In genomic region chr2:71371790-71372189, GRCm38 (mm10) we compare ENCODE assay signal across 15 mouse cellular contexts. TPM values are rescaled to one million over a fixed set of nuclear protein-coding genes. Genes with fewer than 3 reads are reported as not detected.
DNase-seq lines count a peak whose midpoint lies in the region; ATAC-seq and TF ChIP-seq lines count a peak whose summit lies in the region.
"Had no signal": no experiment of that assay in that cellular context is flagged by ENCODE, and none has a peak within 500 bp of the region (broad histone marks: within the 10 kb centered on the region; RNA-seq: fewer than 3 reads in every experiment).

No protein-coding gene starts in this region.

- no peak overlapping the region for H3K4me3 ChIP-seq in embryonic facial prominence, embryonic 14.5 days (ENCODE audit: low read depth, low read length)
- no peak overlapping the region for H3K4me3 ChIP-seq in embryonic facial prominence, embryonic 10.5 days
- H3K4me3 ChIP-seq in thymus, adult 2 months (ENCODE audit: control insufficient read depth, insufficient read depth, low read length), result no peak overlapping the region
- H3K4me3 ChIP-seq: hindbrain, embryonic 15.5 days; limb, embryonic 13.5 days; neural tube, embryonic 13.5 days had no signal

- TF ChIP-seq POLR2A in thymus, adult 2 months (IDR thresholded peaks at IDR 0.05; ENCODE audit: control insufficient read depth, extremely low read depth, insufficient read depth, low read length, poor library complexity), result no peak

- DNase-seq in embryonic facial prominence, embryonic 14.5 days (ENCODE audit: low spot score), result peak; percentile 76
- DNase-seq in embryonic facial prominence, embryonic 10.5 days (ENCODE audit: low spot score), result no peak
- peak; percentile 76 for DNase-seq in right cerebral cortex, adult 18-20 months
- DNase-seq in right cerebral cortex, postnatal 4 days, result no peak
- peak; percentile 65 to 73 for DNase-seq in left cerebral cortex, adult 9 months (ENCODE audit: low spot score in 2 of 2)
- no peak for DNase-seq in heart, adult 18-20 months
- no peak for DNase-seq in thymus, adult 2 months
- DNase-seq: cerebellum, adult 2 months; kidney, adult 11 months; kidney, postnatal 4 days; retina, postnatal 1 day had no signal

- no peak for TF ChIP-seq CTCF in thymus, adult 2 months (IDR thresholded peaks at IDR 0.05; ENCODE audit: borderline replicate concordance, control insufficient read depth, extremely low read depth, insufficient read depth, low read length, poor library complexity)

- ATAC-seq in embryonic facial prominence, embryonic 14.5 days (ENCODE audit: low read depth), result peak; percentile 42; the same call in 1 of the 2 replicates
- ATAC-seq in megakaryocyte progenitor cell, adult 5-6 weeks (replicated peaks; ENCODE audit: poor library complexity), result no peak

- no peak overlapping the region for H3K4me2 ChIP-seq in embryonic facial prominence, embryonic 14.5 days (ENCODE audit: low read depth, low read length)
- H3K4me2 ChIP-seq: hindbrain, embryonic 15.5 days; limb, embryonic 13.5 days; neural tube, embryonic 13.5 days had no signal

- H3K9me3 ChIP-seq in embryonic facial prominence, embryonic 14.5 days (ENCODE audit: control insufficient read depth, low read length), result no peaks in the 10 kb centered on the region
- H3K9me3 ChIP-seq in embryonic facial prominence, embryonic 10.5 days, result no peaks in the 10 kb centered on the region
- H3K9me3 ChIP-seq: hindbrain, embryonic 15.5 days; limb, embryonic 13.5 days; neural tube, embryonic 13.5 days had no signal

- H3K36me3 ChIP-seq in embryonic facial prominence, embryonic 14.5 days (ENCODE audit: control insufficient read depth, insufficient read depth, low read length), result no peaks in the 10 kb centered on the region
- H3K36me3 ChIP-seq in embryonic facial prominence, embryonic 10.5 days (replicated peaks), result no peaks in the 10 kb centered on the region
- H3K36me3 ChIP-seq in thymus, adult 2 months (ENCODE audit: control insufficient read depth, insufficient read depth, low read length), result no peaks in the 10 kb centered on the region
- H3K36me3 ChIP-seq: hindbrain, embryonic 15.5 days; limb, embryonic 13.5 days; neural tube, embryonic 13.5 days had no signal

- H3K4me1 ChIP-seq in embryonic facial prominence, embryonic 14.5 days (ENCODE audit: control insufficient read depth, insufficient read depth, low read length), result peaks cover 5% of the 10 kb centered on the region
- peaks cover 28% of the 10 kb centered on the region for H3K4me1 ChIP-seq in embryonic facial prominence, embryonic 10.5 days
- H3K4me1 ChIP-seq in thymus, adult 2 months (replicated peaks; ENCODE audit: control insufficient read depth, insufficient read depth, low read length), result 0 out of 2 replicates have a peak, but pooled peaks cover 2% of the 10 kb centered on the region

- 51% methylated on average over 5 of the region's 5 CpGs for WGBS in embryonic facial prominence, embryonic 14.5 days
- 89% methylated on average over 5 of the region's 5 CpGs for WGBS in embryonic facial prominence, embryonic 10.5 days
- 91% methylated on average over 5 of the region's 5 CpGs for WGBS in thymus, adult 2 months

- H3K27ac ChIP-seq in embryonic facial prominence, embryonic 14.5 days (replicated peaks; ENCODE audit: low read depth, low read length), result no peak overlapping the region
- H3K27ac ChIP-seq in embryonic facial prominence, embryonic 10.5 days (replicated peaks), result no peak overlapping the region
- no peak overlapping the region for H3K27ac ChIP-seq in thymus, adult 2 months (ENCODE audit: control insufficient read depth, insufficient read depth, low read length)
- H3K27ac ChIP-seq: hindbrain, embryonic 15.5 days; limb, embryonic 13.5 days; neural tube, embryonic 13.5 days had no signal

- no peaks in the 10 kb centered on the region for H3K27me3 ChIP-seq in embryonic facial prominence, embryonic 14.5 days (replicated peaks; ENCODE audit: control insufficient read depth, insufficient read depth, low read length)
- H3K27me3 ChIP-seq in embryonic facial prominence, embryonic 10.5 days (replicated peaks; ENCODE audit: low read depth, poor library complexity, severe bottlenecking), result no peaks in the 10 kb centered on the region
- no peaks in the 10 kb centered on the region for H3K27me3 ChIP-seq in thymus, adult 2 months (ENCODE audit: control insufficient read depth, insufficient read depth, low read length)
- H3K27me3 ChIP-seq: hindbrain, embryonic 15.5 days; limb, embryonic 13.5 days; neural tube, embryonic 13.5 days had no signal

- no peak overlapping the region for H3K9ac ChIP-seq in embryonic facial prominence, embryonic 14.5 days (ENCODE audit: low read depth, low read length)
- H3K9ac ChIP-seq: hindbrain, embryonic 15.5 days; limb, embryonic 13.5 days; neural tube, embryonic 13.5 days had no signal

RNA-seq across cellular contexts. Expression of gene Slc25a12, which starts 4.2 kb away (rescaled TPM):
- polyA plus RNA-seq in embryonic facial prominence, embryonic 14.5 days (2014; fragmentation: Nextera tagmentation; extraction: Ambion mirVana), result 38.0 and 44.6 TPM in 2 replicates
- 33.4 and 38.4 TPM in 2 replicates for polyA plus RNA-seq in embryonic facial prominence, embryonic 10.5 days (2016; fragmentation: Nextera tagmentation; extraction: Ambion mirVana)
- 51.5 and 73.0 TPM in 2 replicates for total RNA-seq in megakaryocyte progenitor cell, adult 5-6 weeks (2015)
- total RNA-seq in megakaryocyte progenitor cell, adult 5-6 weeks (2017), result 78.3 and 79.2 TPM in 2 replicates
- 100 to 1,000 TPM; 253 to 258 TPM for total RNA-seq in heart, adult 18-20 months (2021)
- polyA plus RNA-seq in thymus, adult 2 months (2012; rRNA removed), result 52.2 and 52.9 TPM in 2 replicates

RNA-seq across cellular contexts. Expression of gene Hat1, which starts 17.0 kb away (rescaled TPM):
- 96.6 and 103 TPM in 2 replicates for polyA plus RNA-seq in embryonic facial prominence, embryonic 14.5 days (2014; fragmentation: Nextera tagmentation; extraction: Ambion mirVana)
- polyA plus RNA-seq in embryonic facial prominence, embryonic 10.5 days (2016; fragmentation: Nextera tagmentation; extraction: Ambion mirVana), result 197 and 204 TPM in 2 replicates
- total RNA-seq in megakaryocyte progenitor cell, adult 5-6 weeks (2015), result 178 and 189 TPM in 2 replicates
- 192 and 193 TPM in 2 replicates for total RNA-seq in megakaryocyte progenitor cell, adult 5-6 weeks (2017)
- 10 to 100 TPM; 30.9 to 31.3 TPM for total RNA-seq in heart, adult 18-20 months (2021)
- 12.3 and 12.9 TPM in 2 replicates for polyA plus RNA-seq in thymus, adult 2 months (2012; rRNA removed)

Comparison
In these comparisons a context has a peak if more than half of its experiments do, and no peak if none do; other contexts are left out.
1. DNase-seq: peak in embryonic facial prominence, embryonic 14.5 days (single experiment), right cerebral cortex, adult 18-20 months (single experiment) and left cerebral cortex, adult 9 months (2 of 2); none in embryonic facial prominence, embryonic 10.5 days (single experiment), right cerebral cortex, postnatal 4 days (single experiment), heart, adult 18-20 months (0 of 2) and thymus, adult 2 months (single experiment).